Mouse (Mus musculus): Measurements from ENCODE around the gene Cox7a2l.

GRCm38 (mm10) chr17:83512130-83512529 lies 5.0 kb downstream of the Cox7a2l start:
- no peak for TF ChIP-seq POLR2A (IDR thresholded peaks at IDR 0.05; ENCODE audit: extremely low read depth, insufficient read depth, low read length)
- TF ChIP-seq CTCF (IDR thresholded peaks at IDR 0.05; ENCODE audit: extremely low read depth, insufficient read depth, low read length), result no peak
